Mouse (Mus musculus) ovary, adult 18-20 months (tissue): ENCODE results near the gene Slit2.
"Not testable (repeated sequence)": the region's sequence is repeated elsewhere in the genome, so short reads cannot be mapped to it uniquely, and the experiment has no call there.

Experiments
- DNase-seq: peaks from one replicate; pipeline ENCODE4 v3.0.0; 2022; ENCODE audit warnings: low spot score, mixed read lengths

The Slit2 gene

DNA sequence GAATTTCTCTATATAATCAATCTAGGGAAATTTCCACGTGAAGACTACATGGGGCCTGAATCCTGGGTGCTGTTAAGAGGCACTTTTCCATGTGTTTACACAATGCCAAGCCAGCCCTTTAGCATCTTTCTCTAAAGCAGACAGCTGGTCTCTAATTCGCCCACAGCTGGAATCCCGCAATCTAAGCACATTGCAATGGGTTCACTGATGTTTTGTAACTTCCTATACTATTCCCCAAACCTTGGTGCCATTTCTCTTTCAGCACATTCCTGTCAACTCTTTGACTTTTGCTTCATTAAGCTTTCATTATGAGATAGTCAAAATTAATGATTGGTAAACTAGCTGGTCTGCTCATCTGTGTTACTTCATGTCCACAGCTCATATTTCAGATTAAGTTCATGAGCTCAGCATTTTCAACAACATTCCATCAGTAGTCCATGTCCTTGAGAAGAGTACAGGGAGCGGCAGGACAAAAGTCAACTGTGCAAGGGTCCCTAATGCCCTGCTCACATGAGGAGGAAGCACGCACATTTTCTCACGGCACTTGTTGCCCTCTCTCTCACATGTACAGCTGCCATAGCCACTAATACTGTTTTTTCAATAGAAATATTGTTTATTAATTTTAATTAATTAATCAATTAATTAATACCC, 247.6 kb downstream of the Slit2 start:
- no peak for DNase-seq

DNA sequence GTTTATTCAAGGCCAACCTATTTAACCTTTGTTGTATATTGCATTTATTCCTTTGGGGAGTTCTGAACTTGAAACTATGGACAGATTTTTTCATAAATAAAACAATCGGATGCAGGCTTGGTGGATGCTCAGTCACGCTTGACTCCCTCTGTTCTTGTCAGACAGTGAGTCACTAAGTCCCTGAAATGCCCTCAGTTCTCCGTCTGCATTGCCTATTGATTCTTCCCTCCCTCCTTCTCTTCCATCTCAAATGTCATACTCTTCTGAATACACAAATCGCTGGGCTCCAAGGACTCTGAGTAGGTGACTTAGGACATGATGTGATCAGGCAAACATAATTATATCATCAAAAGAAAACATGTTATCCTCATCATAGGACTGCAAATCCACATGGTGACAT, 251.8 kb downstream of the Slit2 start:
- DNase-seq, result no peak

DNA sequence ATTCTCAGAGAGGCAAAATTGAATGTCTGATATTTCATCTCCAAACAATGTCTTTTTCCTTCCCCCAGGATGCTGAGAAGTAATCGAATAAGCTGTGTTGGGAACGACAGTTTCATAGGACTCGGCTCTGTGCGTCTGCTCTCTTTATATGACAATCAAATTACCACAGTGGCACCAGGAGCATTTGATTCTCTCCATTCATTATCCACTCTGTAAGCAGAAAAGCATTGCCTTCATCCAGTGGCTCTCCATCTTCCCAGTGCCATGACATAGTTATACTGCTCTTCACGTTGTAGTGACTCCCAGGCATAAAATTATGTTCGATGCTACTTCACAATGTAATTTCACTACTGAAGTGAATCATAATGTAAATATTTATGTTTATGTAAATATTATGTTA, 252.3 kb downstream of the Slit2 start:
- DNase-seq, result no peak

DNA sequence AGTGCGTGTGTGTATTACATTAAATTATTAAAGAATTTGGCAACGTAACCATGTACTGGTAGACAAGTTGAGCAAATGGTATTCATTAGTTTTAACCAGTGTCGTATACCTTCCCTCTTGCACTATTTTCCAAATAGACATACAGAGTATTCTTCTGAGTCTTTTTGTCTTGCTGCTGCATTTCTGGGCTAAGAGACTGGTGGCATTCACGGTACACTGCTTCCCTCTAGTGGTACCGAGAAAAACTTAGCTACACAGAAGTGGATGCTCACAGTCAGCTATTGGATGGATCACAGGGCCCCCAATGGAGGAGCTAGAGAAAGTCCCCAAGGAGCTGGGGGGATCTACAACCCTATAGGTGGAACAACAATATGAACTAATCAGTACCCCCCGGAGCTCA, 257.8 kb downstream of the Slit2 start:
- DNase-seq, result not testable (repeated sequence)

DNA sequence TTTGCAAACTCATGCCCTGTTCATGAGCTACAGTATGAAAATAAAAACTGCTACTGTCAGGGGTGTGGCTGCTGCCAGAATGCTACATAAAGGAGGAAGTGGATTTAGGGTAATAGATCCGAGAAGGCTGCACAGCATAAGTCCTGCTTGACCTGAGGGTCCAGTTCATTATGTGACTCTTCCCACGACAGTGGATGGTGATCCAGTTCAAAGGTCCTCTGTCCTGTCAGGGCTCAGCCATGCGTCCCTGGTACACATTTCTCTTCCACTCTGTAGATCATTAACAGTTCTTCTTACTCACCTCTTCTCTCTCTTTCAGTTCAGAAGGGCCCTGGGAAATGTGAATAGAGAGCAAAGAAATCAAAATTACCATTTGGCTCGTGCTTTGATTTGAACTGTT, 265.4 kb downstream of the Slit2 start:
- DNase-seq, result no peak

DNA sequence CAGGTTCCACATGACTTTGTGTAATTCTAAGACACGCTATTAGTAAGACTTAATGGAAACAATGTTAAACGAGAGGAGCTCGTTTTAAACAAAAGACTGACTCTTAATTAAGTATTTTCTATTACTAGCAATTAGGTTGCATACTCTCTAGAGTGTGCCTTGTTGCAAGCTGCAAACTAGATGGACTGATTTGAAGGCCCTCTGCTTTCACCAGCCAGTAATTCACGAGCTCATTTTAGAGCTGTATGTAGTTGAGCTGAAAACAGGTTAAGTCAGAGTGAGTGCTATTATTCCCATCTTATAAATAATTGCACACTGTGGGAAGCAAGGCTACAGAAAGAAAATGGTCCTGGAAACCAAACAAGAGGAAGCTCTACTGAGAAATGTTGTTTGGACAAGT, 294.6 kb downstream of the Slit2 start:
- DNase-seq, result no peak

DNA sequence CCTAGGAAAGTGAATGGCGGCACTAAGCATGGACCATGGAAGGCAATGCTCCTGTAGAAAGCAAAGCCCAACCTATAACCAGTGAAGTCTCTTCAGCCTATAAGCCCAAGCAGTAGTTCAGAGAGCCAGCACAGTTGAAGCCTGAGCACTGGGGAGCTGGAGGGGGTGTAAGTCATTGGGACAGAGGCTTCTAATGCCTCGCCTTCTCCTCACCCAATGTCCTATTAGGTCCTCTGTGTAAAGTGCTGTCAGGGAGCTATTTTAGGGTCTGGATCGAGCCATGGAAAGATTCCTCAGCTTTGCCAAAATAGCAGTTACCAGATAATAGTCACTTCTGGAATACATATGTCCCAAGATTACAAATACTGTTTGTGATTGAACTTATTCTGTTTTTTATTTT, 318.2 kb downstream of the Slit2 start:
- DNase-seq, result no peak

DNA sequence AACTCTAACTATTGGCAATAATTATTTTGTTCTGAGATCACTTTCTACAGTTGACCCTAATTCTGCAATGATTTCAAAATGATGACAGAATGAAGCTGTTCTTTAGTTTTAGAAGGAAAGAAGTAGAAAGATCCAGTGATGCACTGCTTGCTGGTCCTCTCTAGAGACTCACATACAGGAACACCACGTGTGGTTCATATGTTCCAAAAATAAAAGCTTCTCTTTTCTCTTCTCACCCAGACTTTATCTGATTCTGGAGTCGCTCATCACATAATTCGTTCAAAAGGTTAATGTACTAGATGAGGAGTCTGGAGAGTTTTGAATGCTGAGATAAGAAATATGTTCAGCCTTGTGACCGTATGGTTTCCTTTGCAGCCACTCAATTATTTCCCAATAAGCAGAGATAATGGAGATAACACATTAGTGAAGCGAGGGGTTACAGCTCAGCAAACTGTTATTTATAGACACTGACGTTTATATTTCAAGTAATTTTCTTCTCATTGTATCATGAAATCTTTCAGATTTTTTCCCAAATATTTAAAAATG, 332.2 kb downstream of the Slit2 start:
- DNase-seq, result no peak

DNA sequence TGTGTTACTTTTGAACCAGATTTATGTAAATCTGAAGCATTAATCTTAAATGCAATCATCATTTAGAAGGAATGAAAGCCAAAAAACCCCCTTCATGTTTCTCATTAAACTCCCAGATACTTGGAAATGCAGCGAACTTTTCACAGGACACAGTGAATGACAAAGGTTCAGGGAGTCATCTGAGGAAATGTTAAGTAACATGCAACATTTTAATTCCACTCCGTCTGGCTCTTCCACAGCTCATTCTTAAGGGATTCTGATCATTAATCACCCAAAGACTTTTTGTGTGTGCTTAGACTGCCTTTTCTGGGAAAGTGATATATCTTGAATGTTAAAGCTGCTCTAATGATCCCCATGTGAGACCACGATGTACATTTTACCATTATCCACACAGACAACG, 337.7 kb downstream of the Slit2 start:
- DNase-seq, result no peak

DNA sequence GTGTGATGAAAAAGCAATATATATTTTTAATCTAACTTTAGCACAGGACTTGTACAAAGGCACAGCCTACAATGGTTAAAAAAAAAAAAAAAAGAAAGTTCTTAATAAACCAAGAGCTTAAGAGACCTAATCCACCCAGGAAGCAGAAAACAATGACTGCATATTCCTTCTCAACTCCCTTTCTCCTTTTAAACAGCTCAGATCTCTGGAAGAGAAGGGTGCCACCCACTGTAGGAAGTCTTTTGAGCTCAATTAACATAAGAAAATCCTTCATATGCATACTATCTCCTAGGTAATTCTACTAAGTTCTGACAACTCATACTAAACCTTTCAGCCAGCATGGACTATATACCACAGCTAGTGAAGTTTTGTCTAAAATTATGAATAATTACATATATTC, 343.3 kb downstream of the Slit2 start:
- DNase-seq, result no peak

DNA sequence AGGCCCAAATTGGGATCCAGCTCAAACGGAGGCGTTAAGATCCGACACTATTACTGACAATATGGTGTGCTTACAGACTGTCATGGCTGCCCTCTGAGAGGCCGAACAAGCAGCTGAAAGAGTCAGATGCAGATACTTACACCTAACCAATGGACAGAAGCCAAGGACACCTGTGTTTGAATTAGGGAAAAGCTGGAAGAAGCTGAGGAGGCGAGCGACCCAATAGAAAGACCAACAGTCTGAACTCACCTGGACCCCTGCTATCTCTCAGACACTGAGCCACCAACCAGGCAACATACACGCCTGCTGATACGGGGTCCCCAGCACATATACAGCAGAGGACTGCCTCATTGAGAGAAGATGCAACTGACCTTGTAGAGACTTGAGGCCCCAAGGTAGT, 344.7 kb downstream of the Slit2 start, which contains the start of gene 5730480H06Rik:
5730480H06Rik (plus strand) TSS at position 301 of the 400 bp plus-strand sequence.
- DNase-seq, result no peak

DNA sequence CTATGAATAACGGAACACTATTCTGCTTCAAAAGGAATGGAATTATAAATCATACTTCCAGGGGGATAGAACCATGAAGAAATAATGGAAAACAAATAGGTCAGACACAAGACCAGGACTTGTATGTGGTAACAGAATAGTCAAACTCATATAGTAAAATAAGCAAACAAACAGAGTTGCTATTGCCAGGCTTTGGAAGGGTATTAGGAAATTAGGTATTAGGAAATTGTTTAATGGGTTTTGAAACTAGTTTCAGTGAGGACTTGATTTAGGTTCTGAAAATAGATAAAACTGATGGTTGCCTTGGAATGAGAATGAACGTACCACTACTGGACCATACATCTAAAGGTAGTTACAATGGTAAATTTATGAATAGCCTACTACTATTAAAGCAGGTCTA, 346.8 kb downstream of the Slit2 start:
- no peak for DNase-seq

DNA sequence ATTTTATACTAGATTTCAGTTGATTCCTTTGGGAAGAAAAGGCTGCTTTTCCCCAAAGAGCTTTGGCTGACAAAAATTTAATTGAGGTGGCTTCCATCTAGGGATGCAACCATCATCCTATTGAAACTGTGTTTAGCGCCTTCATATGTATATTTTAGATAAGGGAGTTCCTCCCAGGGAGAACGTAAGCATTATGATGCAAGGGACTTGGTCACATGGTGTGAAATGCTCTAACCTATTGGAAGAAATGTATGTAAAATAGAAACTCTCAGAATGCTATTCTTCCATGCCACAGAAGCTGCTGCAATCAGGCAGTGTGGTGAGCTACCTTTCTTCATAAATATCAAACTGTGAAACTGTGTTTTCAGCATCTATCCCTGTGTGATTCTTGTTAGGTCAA, 347.9 kb downstream of the Slit2 start:
- no peak for DNase-seq

DNA sequence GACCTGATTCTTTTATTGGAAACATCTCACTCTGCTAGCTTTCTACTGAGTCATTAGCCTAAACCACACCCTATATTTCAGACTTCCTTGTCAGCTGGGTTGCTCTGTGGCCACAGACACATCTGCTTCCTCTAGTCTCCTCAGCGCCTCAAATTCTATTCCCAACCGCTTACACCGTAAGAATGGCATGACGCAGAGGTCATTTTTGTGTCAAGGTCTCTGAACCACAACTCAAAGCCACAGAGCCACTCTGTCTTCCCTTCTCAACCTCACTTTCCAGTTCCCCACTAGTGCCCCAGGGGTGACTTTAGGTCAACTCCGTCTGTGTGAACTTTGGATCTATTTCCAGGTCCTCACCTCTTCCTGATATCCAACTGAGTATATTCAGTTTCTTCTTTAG, 348.5 kb downstream of the Slit2 start:
- DNase-seq, result peak; percentile 2

DNA sequence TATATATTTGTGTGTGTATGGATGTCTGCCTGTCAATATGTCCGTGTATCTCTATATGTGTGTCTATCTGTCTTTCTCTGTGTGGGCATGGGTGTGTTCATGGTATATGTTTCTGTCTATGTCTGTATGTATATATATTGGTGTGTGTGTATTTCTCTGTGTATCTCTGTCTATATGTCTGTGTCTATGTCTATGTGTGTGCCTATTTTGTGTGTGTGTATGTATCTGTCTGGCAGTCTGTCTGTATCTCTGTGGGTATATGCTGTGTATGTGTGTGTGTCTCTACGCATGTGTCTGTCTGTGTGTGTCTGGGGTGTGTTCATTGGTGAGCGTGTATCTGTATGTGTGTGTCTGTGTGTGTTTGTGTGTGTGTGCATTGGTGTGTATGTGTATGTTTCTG, 350.5 kb downstream of the Slit2 start:
- no peak for DNase-seq

DNA sequence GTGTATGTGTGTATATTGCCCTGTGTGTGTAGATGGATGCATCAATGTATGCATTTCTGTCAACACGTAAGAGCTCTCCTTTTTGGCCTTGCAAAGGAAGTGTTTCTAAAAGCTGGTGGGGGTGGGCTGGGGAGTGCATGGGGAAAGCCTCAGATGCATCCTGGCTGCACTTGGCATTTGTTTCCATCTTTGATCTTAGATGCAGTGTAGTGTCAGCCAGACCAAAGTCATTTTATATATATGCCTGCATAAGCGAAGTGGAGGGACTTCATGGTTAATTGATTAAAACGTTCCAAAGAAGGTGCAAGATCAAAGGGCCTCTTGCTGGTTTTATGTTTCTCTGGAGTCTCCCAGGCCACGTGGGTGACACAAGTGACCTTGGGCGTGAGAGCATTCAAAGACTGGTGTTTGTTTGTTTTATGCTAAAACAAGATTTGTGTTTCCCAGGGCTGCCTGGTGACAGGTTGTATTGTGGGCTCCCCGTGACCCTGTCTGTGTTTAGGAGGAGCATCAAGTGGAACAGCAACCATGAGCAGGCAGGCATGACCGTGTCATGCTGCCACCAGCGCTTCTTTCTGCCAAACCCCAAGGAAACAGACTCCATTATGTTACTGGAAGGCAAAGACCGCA, 351.1 kb downstream of the Slit2 start:
- no peak for DNase-seq

DNA sequence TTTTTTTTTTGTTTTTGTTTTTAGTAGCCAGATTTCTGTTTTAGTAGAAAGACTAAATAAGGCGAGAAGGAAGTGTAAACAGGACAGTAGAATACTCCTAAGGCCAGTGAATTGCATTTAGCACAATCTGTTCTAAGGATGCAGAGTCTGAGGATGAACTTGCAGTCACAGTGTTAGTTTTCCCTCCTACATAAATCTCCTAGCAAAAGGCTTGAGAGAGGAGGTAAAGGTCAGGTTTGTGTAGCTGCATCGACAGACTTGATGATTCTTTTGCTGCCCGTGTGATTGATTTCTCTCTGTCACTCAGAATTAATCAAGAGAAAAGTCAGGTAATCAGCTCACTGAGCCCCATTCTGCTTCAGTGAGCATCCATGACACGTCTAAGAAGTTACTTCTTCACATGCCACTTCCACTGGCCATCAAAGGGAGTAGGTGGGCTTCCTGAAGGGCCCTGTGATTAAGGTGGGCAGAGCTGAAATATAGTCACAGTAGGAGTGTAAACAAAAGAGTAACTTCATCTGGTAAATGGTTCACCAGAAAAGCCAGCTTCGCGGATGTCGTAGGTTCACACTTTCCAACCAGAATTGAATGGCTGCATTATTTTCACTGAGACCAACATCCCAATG, 358.0 kb downstream of the Slit2 start:
- DNase-seq, result no peak

DNA sequence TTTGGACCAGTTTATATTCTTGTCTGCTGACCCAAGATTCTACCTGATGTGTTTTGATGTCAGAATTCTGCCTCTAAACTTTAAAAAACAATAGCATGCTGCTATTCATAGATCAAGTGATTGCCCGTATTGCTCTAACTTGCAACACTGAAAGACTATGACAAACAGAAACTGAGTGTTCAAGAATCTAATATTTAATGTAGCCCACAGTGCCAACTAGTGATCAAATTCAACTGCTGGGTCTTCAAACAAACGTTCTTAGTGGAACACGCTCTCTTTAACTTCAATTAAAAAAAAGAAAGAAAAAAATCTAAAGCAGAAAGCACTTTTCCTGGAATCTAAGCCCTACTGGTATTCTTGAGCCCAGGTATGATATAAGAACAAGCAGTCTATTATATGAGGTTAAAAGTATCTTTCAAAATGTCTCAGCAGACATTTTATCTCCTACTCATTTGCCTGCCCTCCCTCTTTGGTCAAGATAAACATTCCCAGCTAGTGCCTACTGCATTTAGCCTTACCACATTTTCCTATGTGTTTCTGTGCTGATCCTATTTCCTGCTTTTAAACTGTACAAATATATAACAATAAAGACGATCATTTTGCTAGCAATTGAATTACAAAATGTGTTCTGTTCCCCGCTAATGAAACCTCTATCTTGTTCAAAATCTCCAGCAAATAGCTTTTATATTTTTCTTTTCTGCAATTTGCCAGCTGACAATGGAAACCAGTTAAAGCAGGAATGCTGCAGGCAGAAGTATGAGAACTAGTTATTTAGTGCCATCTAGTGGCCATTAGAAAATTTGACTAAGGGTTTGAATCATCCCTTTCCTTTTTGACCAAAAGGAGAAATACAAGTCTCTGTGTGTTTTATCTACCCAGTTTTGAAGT, 362.4 kb downstream of the Slit2 start:
- no peak for DNase-seq

DNA sequence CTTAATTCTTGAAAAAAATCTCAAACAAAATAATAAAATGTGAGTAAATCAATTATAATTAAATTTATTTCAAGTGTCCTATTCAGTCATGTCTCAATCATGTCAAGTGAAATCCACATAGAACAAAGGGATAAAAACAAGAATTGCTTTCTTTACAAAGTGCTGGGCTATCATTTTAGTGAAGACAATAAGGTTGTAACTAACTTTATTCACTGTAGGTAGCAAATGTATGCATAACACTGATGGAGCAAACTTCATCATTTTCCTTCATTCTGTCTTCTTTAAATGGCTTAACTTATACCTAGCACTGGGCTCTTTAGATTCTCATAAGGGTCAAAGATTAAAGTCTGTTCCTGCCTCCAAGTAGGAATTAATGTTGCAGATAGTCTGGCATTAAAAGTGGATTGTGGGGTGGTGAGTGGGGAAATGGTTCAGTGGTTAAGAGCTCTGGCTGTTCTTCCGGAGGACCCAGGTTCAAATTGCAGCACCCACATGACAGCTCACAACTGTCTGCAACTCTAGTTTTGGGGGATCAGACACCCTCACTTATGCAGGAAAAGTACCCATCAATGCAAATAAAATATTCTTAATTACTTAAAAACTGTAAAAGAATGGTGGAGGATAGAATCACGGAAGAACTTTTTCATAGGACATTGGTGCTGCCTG, 363.2 kb downstream of the Slit2 start:
- no peak for DNase-seq

DNA sequence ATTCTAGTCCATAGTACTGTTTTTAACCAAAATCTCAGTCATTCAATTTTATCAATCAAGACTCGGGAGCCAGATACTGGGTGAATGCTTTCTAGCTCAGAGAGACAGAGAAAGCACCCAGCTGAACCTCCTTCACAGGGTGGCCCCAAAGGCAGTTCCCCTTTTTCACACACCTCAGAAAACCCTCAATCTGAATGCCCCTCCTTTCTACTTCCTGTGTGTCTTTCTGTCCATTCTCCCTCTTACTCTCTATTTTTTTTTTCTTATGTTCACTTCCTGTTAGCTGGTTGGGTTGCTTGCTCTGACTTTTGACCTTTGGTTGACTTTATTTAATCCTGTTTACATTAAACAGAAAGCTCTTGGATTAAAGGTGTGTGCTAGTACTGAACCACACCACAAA, 366.4 kb downstream of the Slit2 start:
- no peak for DNase-seq
